Mouse (Mus musculus) cerebellum, adult 18-20 months (tissue): Measurements from ENCODE around the gene Hoxc6.
A peak's percentile ranks its signal among the peaks of the same experiment; 100 is the strongest.

Experiments
- DNase-seq, 2 experiments: peaks; one replicate each; pipeline ENCODE4 v3.0.0; 2021

Gene Hoxc6

DNA sequence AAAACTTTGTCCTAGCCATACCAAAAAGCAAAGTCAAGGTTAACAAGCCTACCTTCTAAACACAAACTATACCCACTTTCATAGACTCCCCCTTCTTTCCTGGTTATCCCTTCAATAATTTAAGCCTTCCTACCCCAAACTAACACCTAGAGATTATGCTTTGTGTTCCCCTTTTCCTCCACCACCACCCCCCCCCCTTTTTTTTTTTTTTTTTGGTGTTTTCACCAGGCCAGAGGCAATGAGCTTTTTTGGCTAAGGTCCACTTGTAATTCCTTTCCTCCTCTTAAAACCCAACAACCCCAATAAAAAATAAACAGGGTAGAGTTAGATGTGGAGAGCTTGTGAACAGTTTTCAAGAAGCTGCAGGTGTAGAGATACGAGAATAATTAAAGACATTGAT is 28.8 kb upstream of the Hoxc6 start:
- DNase-seq = no peak

DNA sequence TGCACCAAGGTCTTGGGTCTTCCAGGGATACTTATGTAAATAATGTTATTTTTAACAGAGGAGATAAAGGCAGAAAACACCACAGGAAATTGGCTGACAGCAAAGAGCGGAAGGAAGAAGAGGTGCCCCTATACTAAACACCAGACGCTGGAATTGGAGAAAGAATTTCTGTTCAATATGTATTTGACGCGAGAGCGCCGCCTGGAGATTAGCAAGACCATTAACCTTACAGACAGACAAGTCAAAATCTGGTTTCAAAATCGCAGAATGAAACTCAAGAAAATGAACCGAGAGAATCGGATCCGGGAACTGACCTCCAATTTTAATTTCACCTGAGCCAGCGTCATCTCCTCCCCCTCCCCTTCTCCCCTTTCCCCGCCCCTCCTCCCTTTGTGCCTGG is 27.3 kb upstream of the Hoxc6 start:
- DNase-seq = no peak

GRCm38 (mm10) chr15:102972254-102972653 is 25.8 kb upstream of the Hoxc6 start:
- no peak for DNase-seq

DNA sequence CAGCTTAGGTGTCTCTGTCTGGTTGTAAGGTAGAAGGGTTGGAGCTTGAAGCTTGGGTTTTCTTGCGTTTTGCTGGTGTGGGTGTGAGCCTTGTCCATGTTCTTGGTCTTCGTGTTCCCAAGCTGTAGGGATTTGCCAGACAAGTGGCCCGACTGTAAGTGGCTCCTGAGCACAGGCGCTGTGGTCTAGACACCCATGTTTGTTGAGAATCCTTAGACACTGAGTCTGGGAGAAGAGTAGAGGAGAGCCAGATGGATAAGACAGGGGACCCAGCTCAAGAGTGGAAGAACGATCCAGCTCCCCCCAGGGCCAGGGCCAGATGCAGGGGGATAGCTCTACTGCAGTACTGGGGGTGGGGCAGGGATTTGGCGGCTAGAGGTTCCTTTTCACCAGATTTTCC is 25.3 kb upstream of the Hoxc6 start:
- DNase-seq = no peak

DNA sequence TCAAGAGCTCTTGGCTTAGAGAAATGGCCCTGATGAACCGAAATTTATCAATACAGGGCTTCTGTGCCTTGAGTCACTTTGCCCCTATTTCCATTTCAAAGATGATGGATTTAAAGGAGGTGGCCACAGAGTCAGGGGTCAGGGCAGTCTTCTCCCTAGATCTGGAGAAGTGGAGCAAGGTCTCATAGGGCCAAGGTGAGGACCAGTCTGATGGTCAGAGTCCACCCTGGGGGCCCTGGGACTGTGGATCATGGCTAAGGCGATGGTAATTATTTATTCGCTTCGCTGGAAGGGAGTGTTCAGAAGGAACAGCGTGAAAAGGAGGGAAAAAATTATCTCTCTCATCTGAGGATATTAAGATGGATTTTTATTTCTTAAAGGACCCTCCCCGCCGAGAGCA is 23.0 kb upstream of the Hoxc6 start:
- DNase-seq = no peak

- no peak for DNase-seq
These were observed 22.4 kb upstream of the Hoxc6 start for GRCm38 (mm10) chr15:102975688-102976111.

- no peak for DNase-seq
These were observed 21.9 kb upstream of the Hoxc6 start, which contains the start of gene Hoxc9 for GRCm38 (mm10) chr15:102976171-102976570. TSS of gene Hoxc9 (plus strand) at chr15:102976439.

- no peak for DNase-seq
These were observed 21.2 kb upstream of the Hoxc6 start for GRCm38 (mm10) chr15:102976631-102977422.

DNA sequence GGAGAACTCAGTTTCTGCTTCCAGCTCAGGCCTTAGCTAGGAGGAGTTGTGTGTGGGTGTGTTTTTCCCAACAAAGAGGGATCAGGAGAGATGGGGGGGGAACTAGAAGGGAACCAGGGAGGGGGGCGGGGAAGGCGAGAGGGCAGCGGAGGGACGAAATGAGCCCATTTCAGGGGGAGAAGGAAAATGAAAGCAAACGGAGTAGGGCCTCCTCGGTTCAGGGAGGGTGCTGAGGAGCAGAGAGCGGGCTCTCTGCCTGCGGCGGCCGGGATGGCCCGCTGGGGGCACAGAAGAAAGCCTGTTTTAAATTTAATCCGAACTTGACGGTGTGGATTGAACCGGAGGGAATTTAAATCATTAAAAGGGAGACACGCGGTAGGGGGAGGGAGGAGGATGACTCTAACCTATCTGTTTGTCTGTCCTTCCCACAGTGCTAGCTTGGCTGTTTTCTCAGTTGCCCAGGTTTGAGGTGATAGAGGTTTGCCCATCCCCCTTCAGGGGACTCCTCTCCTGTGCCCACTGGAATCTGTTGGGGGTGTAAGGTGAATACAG is 20.6 kb upstream of the Hoxc6 start:
- DNase-seq = no peak

DNA sequence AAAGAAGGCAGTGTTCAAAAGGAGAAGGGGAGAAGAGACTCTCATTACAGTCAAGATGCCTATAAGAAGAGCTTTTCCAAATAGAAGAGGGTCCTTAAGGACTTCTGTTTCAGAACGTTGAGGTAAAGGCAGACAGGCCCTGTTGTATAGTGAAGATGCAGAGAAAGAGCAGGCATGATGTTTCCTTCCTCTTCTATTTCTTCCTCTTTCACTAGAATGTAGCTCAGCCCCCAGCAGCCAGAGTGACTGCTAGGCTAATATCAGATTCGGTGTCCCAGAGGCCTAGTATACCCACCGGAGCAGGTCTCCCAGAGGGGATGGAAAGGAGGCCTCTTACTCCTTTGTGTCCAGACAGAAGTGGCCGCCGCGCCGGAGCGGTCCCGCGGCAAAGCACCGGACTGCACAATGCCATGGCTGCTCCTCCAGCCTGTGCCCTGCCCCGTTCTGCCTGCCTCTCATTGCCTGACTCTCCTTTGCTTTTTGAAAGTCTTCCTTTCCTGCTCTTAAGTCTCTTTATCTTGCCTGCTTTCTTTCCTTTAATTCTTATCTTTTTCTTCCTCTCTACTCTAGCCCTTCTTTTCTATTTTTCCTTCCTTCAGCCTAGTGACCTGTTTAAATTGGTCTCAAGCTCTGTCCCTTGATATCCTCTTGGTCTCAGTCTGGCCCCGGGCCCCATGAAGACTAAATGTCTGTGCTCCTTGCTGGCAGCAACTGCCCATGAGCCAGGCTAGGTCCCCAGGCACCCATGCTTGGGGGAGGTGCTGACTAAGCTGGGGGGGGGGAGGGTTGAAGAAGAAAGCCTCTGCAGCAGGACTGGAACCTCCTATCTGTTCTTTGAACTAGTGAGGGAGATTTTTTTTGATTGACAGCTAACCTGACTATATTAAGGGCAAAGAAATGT is 19.2 kb upstream of the Hoxc6 start:
- no peak for DNase-seq

- DNase-seq = no peak
These were observed 18.1 kb upstream of the Hoxc6 start for GRCm38 (mm10) chr15:102979936-102980335.

GRCm38 (mm10) chr15:102980352-102980751 is 17.7 kb upstream of the Hoxc6 start:
- no peak for DNase-seq

DNA sequence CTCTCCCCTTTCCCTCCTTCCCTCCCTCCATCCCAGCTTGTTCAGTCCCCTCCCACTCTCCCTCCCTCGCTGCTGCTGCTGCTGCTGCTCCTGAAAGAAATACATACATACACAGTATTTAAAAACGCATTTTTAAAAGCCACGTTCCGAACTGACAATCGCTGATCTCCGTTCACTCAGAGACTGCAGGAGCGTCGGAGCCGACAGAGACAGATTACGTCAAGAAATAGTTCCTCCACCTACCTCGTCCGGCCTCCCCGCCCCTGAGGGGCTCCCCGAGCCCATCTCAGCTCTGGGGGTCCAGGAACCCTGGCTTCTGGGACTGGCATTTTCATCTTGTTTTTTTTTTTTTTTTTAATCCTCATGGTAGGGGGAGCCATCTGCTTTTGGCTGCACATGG is 17.1 kb upstream of the Hoxc6 start:
- DNase-seq = no peak

DNA sequence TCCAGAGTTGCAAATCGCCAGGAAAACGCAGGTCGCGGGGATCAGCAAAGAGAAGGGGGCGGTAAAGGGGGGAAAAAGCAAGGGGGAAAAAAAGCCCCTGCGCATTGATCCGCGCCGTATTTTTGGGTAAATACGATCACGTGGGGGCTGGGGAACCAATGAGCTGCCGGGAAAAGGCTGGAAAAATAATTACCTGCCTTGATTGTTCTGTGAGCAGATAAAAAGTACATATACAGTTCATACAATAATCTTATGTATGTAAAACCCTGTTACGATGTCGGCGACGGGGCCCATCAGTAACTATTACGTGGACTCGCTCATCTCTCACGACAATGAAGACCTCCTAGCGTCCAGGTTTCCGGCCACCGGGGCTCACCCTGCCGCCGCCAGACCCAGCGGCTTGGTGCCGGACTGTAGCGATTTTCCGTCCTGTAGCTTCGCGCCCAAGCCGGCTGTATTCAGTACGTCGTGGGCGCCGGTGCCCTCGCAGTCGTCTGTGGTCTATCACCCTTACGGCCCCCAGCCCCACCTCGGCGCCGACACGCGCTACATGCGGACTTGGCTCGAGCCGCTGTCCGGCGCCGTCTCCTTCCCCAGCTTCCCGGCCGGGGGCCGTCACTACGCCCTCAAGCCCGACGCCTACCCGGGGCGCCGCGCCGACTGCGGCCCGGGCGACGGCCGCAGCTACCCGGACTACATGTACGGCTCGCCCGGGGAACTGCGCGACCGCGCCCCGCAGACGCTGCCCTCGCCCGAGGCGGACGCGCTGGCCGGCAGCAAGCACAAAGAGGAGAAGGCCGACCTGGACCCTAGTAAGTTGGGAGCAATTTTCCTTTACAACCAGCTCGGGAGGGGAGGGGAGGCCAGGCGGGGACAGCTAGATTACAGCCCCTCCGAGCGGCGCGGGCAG is 16.4 kb upstream of the Hoxc6 start:
- no peak for DNase-seq

- DNase-seq = no peak
These were observed 14.3 kb upstream of the Hoxc6 start for GRCm38 (mm10) chr15:102983716-102984115.

- no peak for DNase-seq
These were observed 13.5 kb upstream of the Hoxc6 start for GRCm38 (mm10) chr15:102984521-102984920.

- no peak for DNase-seq
These were observed 13.1 kb upstream of the Hoxc6 start for GRCm38 (mm10) chr15:102984925-102985324.

- peak; percentile 88 to 92 for DNase-seq
These were observed 10.8 kb upstream of the Hoxc6 start for GRCm38 (mm10) chr15:102987124-102987833.

DNA sequence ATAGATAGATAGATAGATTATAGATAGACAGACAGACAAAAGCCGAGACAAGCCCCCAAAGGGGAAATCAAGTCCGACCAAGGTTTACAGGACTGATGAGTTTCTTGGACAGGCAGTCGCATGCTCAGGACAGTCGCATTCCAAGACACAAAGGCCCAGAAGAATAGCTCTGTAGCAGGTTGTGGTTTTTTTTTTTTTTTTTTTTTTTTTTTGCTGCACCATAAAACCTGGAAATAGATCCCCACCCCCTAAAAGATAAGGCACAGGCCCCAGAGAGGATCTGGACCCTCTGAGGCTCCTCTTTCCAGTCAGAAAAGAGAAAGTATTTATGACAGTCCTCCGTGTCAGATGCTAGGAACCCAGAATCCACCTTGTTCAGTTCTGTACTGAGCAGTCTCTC is 10.0 kb upstream of the Hoxc6 start:
- no peak for DNase-seq

DNA sequence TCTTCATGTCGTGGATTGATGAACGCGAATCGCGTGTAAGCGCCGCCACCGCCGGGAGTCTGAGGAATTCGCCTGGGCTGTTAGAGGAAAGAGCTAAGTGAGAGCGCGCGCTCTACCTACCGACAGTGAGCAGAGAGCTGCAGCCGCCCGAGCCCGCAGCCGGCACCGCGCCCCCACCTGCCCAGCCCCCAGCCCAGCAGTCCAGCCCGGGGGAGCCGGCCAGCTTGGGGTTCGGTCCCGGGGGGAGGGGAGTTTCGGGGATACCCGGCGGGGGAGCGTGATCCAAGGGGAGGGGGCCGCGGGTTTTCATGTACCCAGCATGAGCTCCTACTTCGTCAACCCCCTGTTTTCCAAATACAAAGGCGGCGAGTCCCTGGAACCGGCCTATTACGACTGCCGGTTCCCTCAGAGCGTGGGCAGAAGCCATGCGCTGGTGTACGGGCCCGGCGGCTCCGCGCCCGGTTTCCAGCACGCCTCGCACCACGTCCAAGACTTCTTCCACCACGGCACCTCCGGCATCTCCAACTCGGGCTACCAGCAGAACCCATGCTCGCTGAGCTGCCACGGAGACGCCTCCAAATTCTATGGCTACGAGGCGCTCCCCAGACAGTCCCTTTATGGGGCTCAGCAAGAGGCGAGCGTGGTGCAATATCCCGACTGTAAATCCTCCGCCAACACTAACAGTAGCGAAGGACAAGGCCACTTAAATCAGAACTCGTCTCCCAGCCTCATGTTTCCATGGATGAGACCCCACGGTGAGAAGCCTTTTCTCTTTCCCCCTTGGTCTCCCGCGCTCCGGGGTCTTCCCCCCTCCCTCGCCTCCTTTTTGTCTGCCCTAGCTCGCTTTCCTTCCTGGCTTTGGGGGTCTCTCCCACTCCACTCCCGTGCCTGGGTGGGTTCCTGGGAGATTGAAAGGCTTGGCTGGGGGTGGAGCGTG is 7.3 kb upstream of the Hoxc6 start, which contains the start of gene Hoxc8:
Hoxc8 (plus strand) TSS at position 147 of the 937 bp plus-strand sequence.
- no peak for DNase-seq

GRCm38 (mm10) chr15:102991782-102992181 is 6.3 kb upstream of the Hoxc6 start:
- no peak for DNase-seq
